Mouse (Mus musculus): ENCODE measurements around the gene Sycn.
A peak's percentile ranks its signal among the peaks of the same experiment; 100 is the strongest.

Gene Sycn

GRCm38 (mm10) chr7:28560856-28561255 is 20.2 kb downstream of the Sycn start:
- DNase-seq, result no peak

GRCm38 (mm10) chr7:28561967-28562366 is 21.3 kb downstream of the Sycn start:
- DNase-seq, result peak; percentile 44

- peak; percentile 59 for DNase-seq
Measured at GRCm38 (mm10) chr7:28562371-28562770, 21.7 kb downstream of the Sycn start.

GRCm38 (mm10) chr7:28562951-28563350 is 22.3 kb downstream of the Sycn start:
- peak; percentile 44 for DNase-seq

GRCm38 (mm10) chr7:28565407-28565806 is 24.7 kb downstream of the Sycn start:
- no peak for DNase-seq

GRCm38 (mm10) chr7:28567539-28567938 is 26.9 kb downstream of the Sycn start:
- DNase-seq, result no peak

- DNase-seq, result peak; percentile 57
Measured at GRCm38 (mm10) chr7:28568253-28568652, 27.6 kb downstream of the Sycn start.

- DNase-seq, result peak; percentile 61
Measured at GRCm38 (mm10) chr7:28570291-28570981, 29.8 kb downstream of the Sycn start.

- no peak for DNase-seq
Measured at GRCm38 (mm10) chr7:28570982-28571682, 30.4 kb downstream of the Sycn start.

- no peak for DNase-seq
Measured at GRCm38 (mm10) chr7:28572689-28573088, 32.0 kb downstream of the Sycn start.

- DNase-seq, result no peak
Measured at GRCm38 (mm10) chr7:28573236-28573635, 32.6 kb downstream of the Sycn start.

- no peak for DNase-seq
Measured at GRCm38 (mm10) chr7:28575597-28575996, 34.9 kb downstream of the Sycn start.

- DNase-seq, result no peak
Measured at GRCm38 (mm10) chr7:28576271-28576914, 35.7 kb downstream of the Sycn start.

- no peak for DNase-seq
Measured at GRCm38 (mm10) chr7:28577826-28578542, 37.3 kb downstream of the Sycn start.

GRCm38 (mm10) chr7:28578543-28579053 is 37.9 kb downstream of the Sycn start:
- no peak for DNase-seq

GRCm38 (mm10) chr7:28579826-28580225 is 39.1 kb downstream of the Sycn start:
- DNase-seq, result no peak

- DNase-seq, result no peak
Measured at GRCm38 (mm10) chr7:28581721-28582120, 41.0 kb downstream of the Sycn start.

- no peak for DNase-seq
Measured at GRCm38 (mm10) chr7:28582841-28583240, 42.2 kb downstream of the Sycn start.

- no peak for DNase-seq
Measured at GRCm38 (mm10) chr7:28583570-28584344, 43.1 kb downstream of the Sycn start.

- DNase-seq, result no peak
Measured at GRCm38 (mm10) chr7:28584468-28584867, 43.8 kb downstream of the Sycn start.

GRCm38 (mm10) chr7:28585001-28585400 is 44.3 kb downstream of the Sycn start:
- no peak for DNase-seq
